Mouse (Mus musculus): ENCODE results near the gene Snx29. TPM values are rescaled to one million over a fixed set of nuclear protein-coding genes. Genes with fewer than 3 reads are reported as not detected.

The Snx29 gene
- total RNA-seq, 4 experiments from 2014 or later = 17.2 to 35.2 (median 21.6) TPM

- no peak for DNase-seq
Measured at GRCm38 (mm10) chr16:11691487-11692200, 368.9 kb downstream of the Snx29 start.

DNA sequence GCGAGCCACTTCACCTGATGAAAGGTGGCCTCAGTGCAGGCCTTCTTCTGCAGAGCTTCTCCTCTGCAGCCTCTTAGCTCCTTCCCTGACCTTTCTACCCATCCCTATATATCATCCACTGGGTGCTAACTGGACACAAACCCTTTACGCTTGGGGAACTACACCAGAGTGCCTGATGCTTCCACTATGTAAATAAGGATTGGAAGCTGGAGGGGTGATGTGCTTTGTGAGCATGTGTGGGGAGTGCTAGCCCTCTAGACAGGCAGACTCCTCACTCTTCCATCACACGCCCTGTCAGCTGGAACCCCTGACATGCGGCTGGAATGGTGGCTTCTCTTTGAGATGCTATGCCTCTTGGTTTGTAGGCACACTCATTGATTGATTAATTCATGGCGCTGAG lies 370.0 kb downstream of the Snx29 start:
- no peak for DNase-seq

DNA sequence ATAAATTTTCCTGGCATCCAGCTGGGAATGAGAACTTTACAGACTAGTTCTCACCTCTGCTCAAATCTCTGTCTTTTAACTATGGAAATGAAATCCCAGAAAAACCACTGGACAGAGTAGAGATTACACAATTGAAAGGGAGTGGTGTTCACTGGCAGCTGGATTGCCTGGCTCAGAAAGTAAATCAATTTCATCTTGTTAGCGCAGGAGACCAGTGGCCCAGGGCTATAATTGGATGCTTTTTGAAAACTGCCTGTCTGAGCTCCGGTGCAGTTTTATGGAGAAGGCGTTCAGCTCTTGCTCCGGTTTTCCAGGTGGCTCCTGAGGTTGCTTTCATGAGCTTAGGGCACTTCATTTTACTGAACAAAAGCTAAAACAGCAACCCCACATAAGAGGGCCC lies 371.7 kb downstream of the Snx29 start:
- DNase-seq = no peak

DNA sequence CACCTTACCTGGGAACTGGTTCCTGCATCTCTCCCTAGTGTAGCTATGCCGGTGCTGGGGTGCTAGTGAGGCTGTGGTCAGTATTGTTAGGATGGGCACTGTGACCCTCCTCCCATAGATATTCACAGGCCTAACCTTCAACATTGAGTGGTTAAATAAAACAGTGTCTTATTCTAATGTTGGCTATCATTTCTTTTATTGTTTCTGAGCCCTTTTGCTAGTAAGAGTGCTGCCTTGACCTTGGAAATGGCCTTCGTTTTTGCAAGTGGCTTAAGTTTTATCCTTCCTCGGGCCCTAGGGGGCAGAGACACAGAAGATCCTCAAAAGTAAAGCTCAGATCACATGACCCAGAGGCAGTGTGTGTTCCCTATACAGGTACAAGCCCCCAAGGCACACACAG lies 374.1 kb downstream of the Snx29 start:
- DNase-seq = no peak

- DNase-seq = peak; percentile 60
Measured at GRCm38 (mm10) chr16:11697710-11698357, 375.1 kb downstream of the Snx29 start.

- DNase-seq = no peak
Measured at GRCm38 (mm10) chr16:11701579-11701978, 378.9 kb downstream of the Snx29 start.

DNA sequence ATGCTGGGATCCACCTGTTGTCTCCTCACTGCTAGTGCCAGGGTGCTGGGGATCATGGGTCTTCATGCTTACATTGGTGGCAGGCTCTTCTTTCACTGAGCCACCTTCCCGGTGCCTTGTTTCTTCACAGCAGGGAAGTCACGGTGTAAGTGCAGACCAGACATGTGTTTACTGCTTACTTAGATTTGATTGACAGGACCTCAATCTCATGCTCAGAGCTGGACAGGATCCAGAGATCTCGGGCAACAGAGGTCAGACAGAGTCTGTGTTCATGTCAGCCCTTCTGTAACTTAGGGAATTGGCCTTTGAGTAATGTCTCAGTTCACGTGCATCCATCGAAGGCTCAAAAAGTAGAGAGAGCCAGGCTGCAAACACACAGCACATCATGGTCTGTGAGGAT lies 381.4 kb downstream of the Snx29 start:
- no peak for DNase-seq

GRCm38 (mm10) chr16:11705456-11705855 lies 382.7 kb downstream of the Snx29 start:
- DNase-seq = no peak

DNA sequence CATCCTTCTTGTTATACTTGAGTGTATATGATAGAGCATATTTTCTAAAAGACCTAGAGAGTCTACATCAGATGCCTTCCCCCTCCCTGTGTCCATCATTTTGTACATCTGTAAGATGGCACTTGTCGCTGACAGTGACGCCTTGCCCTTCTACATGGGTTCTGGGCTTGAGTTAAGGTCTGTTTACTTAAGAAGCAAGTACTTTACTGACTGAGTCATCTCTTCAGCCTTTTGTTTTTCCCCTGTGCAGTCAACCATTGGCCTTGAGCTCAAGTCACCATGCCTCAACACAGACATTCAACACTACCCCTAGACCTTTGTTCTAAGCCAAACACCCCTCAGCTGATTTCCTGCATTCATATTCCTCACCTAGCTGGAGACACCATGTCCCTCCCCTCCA lies 385.4 kb downstream of the Snx29 start:
- DNase-seq = no peak

- no peak for DNase-seq
Measured at GRCm38 (mm10) chr16:11709382-11709781, 386.7 kb downstream of the Snx29 start.

DNA sequence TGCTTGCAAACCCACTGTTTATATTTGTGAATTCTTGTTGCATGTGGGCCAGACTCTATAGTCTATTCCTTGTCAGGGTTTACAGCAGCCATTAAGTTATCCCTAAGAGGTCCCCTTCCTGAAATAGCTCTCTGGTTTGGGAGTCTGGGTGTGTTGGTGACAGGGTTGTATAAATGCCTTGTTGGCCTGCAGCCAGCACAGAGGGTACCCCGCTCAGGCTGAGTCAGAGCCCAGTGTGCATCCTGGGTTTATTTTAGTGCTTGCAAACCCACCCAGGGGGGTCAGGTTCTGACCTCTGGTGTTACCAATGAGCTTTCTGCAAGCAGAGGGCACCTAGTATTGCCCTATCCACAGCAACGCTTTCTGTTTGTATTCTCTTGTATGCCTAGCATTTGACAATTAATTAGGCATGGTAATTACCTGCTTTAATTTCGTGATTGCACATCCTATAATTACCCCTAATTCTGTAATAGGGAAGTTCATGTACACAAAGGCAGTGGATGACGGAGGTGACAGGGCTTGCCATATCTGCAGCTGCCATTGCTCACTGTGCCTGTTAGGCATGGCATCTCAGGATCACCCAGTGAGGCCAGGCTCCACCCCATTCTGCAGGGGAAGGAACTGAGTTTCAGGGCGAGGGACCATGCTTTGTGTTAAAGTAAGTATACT lies 387.4 kb downstream of the Snx29 start:
- DNase-seq = no peak

- peak; percentile 65 for DNase-seq
Measured at GRCm38 (mm10) chr16:11713265-11713865, 390.7 kb downstream of the Snx29 start.

- DNase-seq = no peak
Measured at GRCm38 (mm10) chr16:11716932-11717331, 394.2 kb downstream of the Snx29 start.

DNA sequence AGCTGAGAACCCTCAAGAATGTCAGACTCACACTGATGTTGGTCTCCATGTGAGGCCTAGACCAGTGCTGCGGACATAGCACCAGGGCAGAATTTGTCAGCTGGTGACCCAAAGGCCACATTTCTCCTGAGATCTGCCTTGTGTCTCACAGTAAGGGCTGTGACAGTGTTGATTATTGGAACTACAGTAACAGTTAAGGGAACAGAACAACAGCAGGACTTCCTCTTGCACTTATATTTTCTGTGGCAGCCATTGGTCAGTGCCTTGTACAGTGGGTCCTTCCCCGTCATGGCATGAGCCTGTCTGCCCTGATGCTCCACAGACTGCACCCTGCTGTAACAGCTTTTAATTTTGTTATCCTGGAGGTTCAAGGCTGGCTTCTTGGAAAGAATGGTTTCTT lies 403.2 kb downstream of the Snx29 start:
- DNase-seq = no peak

- DNase-seq = no peak
Measured at GRCm38 (mm10) chr16:11727331-11727730, 404.6 kb downstream of the Snx29 start.

DNA sequence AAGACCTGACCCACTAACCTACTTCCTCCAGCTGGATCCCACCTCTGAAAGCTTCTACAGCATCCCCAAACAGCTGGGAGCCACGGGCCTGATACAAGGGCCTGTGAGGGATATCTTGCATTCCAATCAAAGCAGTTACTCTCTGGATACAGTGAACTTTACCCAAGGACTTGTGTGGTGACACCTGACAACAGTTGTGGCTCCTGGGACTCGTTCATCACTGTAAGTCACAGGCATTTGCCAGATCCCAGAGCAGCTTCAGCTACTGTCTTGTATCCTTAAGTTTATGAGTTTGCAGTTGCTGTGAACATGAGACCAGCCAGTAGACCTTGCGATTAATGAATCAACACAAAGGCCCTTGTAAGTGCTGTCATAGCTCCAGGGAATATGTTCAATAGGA lies 405.4 kb downstream of the Snx29 start:
- no peak for DNase-seq

GRCm38 (mm10) chr16:11728627-11729026 lies 405.9 kb downstream of the Snx29 start:
- no peak for DNase-seq

GRCm38 (mm10) chr16:11729111-11729510 lies 406.4 kb downstream of the Snx29 start:
- DNase-seq = no peak

DNA sequence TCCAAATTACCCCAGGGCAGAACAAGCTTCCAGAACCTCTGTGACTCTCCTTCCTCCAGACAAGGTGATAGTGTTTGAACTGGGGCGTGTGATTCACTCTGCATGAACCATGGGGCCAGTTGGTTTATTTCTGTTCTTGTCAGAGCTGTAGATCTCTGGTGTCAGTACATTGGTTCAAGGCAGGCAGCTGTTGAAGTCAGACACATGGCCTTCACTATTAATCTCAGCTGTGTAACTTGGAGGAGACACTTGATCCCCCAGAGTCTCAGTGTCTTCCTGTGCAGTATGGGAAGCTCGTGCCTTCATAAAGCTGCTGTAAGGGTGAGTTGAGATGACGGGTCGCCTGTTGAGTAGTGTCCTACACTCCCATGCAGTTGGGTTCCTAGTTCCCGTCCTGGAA lies 407.1 kb downstream of the Snx29 start:
- no peak for DNase-seq

DNA sequence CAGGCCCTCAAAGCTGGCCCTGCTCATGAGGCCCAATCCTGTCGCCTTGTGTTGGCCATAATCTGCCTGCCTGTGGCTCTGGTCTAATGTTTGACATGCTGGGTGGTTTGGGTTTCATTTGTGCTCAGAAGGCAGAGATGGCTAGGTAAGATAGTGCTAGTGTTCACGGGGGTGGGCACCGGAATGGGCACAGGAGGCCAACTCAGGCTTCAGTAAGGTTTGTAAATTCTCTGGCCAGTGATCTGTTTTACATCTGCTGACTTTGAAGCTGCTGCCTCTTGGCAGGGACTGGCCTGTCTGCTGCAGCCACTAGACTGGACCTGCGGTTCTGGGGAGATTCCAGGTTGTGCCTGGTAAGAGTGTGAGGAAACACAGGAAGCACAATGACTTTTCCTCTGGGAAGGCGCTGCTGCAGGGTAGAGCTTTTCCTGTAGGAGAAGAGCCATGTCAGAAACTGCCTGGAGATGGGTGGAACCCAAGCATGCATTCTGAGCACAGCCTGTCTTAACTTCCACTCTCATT lies 408.4 kb downstream of the Snx29 start:
- no peak for DNase-seq

GRCm38 (mm10) chr16:11738341-11738740 lies 415.6 kb downstream of the Snx29 start:
- DNase-seq = no peak

GRCm38 (mm10) chr16:11741951-11742350 lies 419.2 kb downstream of the Snx29 start:
- DNase-seq = no peak

- no peak for DNase-seq
Measured at GRCm38 (mm10) chr16:11742351-11742750, 419.6 kb downstream of the Snx29 start.
